Mouse (Mus musculus): ENCODE results near the gene Csnk1g1. TPM values are rescaled to one million over a fixed set of nuclear protein-coding genes. Genes with fewer than 3 reads are reported as not detected.

Gene Csnk1g1
- total RNA-seq, 2 experiments from 2014 or later, result 12.4 to 13.7 TPM

GRCm38 (mm10) chr9:65987021-65987420, 78.3 kb downstream of the Csnk1g1 start:
- intact Hi-C loops (cut with DNase I), result no loop called here
- DNase-seq, result no peak

DNA sequence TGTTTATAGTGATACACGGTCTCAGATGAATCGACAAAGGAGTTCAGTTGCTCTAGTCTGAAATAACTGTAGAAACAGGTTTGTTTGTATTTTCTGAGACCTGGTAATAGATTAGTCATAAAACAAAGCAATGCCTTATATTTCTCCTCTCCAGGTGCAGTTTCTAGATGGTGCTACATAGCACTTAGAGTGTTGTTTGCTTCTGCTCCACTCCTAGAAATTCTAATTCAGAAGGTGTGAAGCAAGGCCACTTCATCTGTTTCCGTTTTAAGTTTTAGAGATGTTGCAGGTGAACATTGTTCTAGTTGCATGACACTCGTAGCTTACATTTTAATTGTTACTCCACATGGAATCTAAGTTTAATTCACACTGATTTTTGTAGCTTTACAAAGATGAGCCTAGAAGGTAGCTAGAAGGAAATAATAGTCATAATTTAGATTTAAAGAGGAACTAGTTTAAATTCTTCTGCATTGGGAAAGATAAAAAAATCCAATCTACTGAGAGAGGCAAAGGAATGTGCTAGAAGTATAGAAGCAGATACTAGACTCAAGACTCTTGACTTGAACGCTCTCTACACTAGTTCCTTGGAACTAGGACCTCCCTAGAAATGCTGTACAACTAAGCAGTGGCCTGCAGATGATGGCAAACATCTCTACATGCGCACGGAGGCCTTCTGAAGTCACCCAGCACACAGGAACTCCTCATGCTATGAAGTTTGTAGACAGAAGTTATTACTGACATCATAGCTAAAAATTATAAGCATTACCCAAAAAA, 87.1 kb downstream of the Csnk1g1 start:
- DNase-seq, result no peak
- intact Hi-C loops (cut with DNase I), result no loop called here

GRCm38 (mm10) chr9:65998965-65999364, 90.2 kb downstream of the Csnk1g1 start:
- no peak for DNase-seq
- intact Hi-C loops (cut with DNase I), result no loop called here

- intact Hi-C loops (cut with DNase I), result loop anchor here (2.0 to 10.0 kb wide), 3 partner anchors 96 to 340 kb away; partner anchors contain the start of genes Csnk1g1, Oaz2 and Trip4
- DNase-seq, result peak; percentile 21 to 47
These were observed 95.7 kb downstream of the Csnk1g1 start for GRCm38 (mm10) chr9:66004380-66004779.

DNA sequence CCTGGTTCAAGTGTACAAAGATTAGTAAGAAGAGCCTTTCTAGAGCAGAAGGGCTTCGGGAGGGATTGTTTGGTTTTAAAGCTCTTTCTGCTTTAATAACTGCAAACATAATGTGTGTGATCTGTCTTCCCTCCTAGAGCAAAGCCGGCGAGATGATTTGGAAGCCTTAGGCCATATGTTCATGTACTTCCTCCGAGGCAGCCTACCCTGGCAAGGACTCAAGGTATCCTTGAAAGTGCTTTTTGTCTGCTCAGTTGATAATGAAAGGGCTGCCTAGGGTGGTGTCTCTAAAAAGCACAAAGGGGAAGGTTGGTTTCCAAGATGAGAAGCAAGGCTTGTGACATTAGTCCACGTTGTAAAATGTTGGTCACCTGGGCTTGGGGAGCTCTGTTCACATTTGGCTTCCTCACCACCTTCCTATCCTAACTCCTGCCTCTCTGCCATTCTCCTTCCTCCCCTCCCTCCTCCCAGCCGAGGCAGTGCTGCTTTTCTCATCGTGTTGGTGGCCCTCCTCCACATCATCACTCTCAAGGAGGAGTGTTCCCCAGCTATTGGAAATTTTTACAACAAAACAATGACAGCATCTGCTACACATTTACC, 99.0 kb downstream of the Csnk1g1 start:
- intact Hi-C loops (cut with DNase I), result loop anchor here (10.0 kb wide), 2 partner anchors 313 to 343 kb away; partner anchors contain the start of gene Oaz2
- DNase-seq, result no peak

GRCm38 (mm10) chr9:66020601-66021000, 111.9 kb downstream of the Csnk1g1 start:
- no peak for DNase-seq

GRCm38 (mm10) chr9:66038082-66038481, 129.4 kb downstream of the Csnk1g1 start:
- DNase-seq, result no peak
- intact Hi-C loops (cut with DNase I), result no loop called here

More at GRCm38 (mm10) chr9:66020601-66021000, 111.9 kb downstream of the Csnk1g1 start:
- intact Hi-C loops (cut with DNase I), result no loop called here

- no peak for DNase-seq
- intact Hi-C loops (cut with DNase I), result no loop called here
These were observed 129.9 kb downstream of the Csnk1g1 start for GRCm38 (mm10) chr9:66038581-66038980.

GRCm38 (mm10) chr9:66039290-66039689, 130.6 kb downstream of the Csnk1g1 start:
- intact Hi-C loops (cut with DNase I), result no loop called here
- DNase-seq, result no peak

DNA sequence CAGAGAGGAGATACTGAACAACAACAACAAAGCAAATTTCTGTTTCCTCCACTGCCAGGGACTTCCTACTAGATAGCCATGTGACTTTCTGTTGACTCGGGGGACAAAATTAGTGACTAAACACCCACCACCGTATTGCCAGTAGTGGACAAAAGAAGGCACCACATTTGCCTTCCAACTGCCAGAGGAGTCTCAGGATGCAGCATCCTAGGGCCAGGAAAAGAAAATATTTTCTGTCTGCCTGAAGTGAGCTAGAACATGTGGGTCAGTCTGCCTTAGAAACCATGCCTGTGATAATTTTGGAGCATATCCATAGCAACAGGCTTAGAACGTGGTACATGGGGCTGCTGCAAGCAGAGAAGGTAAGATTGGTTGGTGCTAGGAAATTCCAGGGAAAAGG, 132.1 kb downstream of the Csnk1g1 start:
- no peak for DNase-seq
- intact Hi-C loops (cut with DNase I), result no loop called here

GRCm38 (mm10) chr9:66042331-66042730, 133.6 kb downstream of the Csnk1g1 start:
- DNase-seq, result no peak
- intact Hi-C loops (cut with DNase I), result no loop called here

GRCm38 (mm10) chr9:66043241-66043640, 134.5 kb downstream of the Csnk1g1 start:
- intact Hi-C loops (cut with DNase I), result no loop called here
- DNase-seq, result no peak

DNA sequence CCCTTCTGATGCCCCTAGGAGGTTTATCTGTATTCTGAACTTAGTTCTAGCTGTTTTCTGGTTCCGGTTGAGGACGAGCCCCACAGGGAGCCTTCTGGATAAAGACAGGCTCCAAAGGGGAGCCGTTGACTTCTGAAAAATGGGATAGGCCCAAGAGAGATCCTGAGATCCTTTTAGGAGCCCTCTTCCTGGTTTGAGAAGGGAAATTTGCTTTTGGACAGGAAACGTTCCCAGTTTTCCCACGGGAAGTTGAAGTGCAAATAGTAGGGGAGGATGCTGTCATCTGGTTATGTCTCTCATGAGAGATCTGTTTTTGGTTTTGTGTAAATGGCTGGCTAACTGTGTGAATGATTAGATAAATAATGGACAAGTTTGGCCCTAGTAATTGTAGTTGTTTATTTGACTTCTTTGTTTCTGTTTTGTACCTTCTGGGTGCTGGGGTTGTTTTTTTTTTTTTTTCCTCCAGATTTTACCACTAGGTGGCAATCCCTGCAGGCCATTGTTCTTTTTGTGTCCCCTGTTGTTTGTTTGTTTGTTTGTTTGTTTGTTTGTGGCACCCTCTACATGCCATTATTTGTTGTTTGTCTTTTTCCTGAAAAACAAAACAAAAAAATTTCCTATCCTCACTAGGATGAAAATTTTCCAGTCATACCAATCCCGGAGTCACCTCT, 141.3 kb downstream of the Csnk1g1 start:
- intact Hi-C loops (cut with DNase I), result no loop called here
- no peak for DNase-seq

DNA sequence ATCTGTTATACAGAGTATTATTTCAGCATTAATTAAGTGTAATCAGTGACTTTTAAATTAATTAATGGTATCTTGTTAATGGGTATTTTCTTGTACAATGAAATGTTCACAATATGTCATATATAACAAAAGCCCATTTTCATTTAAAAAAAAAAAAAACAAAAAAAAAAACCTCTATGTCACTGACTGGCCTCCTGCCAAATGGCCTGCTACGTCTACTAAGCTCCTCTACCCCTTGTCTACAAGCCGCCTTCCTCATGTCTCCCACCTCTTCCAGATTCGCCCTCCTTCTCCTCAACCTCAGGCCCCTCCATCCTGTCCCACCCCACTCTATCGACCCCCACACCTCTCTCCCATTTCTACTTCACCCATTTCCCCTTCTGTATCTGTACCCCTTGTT, 142.8 kb downstream of the Csnk1g1 start:
- intact Hi-C loops (cut with DNase I), result no loop called here
- no peak for DNase-seq

- no peak for DNase-seq
- intact Hi-C loops (cut with DNase I), result no loop called here
These were observed 144.0 kb downstream of the Csnk1g1 start for GRCm38 (mm10) chr9:66052731-66053130.

GRCm38 (mm10) chr9:66053620-66054019, 144.9 kb downstream of the Csnk1g1 start:
- intact Hi-C loops (cut with DNase I), result no loop called here
- no peak for DNase-seq

DNA sequence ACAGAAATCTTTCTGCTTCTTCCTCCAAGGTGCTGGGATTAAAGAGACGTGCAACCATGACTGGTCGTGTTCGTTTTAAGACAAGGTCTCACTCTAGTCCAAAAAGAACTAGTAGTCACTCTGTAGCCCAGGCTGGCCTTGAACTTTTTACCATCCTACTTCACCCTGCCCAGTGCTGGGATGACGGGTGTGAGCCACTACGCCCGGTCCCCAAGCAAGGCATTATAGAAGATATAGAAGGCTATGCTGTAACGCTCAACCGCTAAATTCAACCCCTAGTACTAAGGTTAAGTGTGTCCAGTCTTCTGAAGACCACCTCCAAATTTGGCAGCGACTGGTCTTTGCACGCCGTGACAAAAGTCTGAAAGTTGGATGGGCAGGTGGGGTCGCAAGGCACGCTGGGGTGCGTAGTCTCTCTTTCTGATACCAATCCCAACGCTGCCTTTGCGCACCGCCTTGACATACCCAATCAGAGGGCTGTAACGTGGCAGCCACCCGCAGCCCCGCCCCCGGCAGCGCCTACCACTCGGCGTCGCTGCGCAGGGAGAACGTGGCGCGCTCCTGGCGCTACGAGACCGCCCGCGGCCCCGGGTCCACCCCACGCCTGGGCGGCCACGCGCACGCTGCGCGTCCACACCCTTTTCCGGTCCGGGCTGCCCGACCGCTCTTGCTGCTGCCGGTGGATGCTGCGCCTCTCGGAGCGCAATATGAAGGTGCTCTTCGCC, 151.0 kb downstream of the Csnk1g1 start, which contains the start of gene Ppib:
Gene Ppib, plus strand, starts transcription at position 640 of the 725 bp plus-strand sequence.
- intact Hi-C loops (cut with DNase I), result loop anchor here (2.0 kb wide), 1 partner anchor 65 kb away; no protein-coding TSS in a partner anchor
- DNase-seq, result peak; percentile 99

DNA sequence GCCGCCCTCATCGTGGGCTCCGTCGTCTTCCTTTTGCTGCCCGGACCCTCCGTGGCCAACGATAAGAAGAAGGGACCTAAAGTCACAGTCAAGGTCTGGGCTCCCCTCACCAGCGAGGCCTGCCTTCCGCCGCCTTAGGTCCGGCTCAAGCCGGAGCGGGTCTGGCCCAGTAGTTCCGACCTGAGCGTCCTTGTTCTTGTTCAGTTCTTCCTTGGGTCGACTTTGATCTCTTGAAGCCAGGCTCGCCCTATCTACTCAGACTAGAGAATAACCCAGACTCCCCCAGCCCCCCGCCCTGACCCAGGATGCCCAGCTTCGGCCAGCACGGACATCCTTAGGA, 151.6 kb downstream of the Csnk1g1 start:
- DNase-seq, result no peak
- intact Hi-C loops (cut with DNase I), result loop anchor here (2.0 kb wide), 1 partner anchor 65 kb away; no protein-coding TSS in a partner anchor

DNA sequence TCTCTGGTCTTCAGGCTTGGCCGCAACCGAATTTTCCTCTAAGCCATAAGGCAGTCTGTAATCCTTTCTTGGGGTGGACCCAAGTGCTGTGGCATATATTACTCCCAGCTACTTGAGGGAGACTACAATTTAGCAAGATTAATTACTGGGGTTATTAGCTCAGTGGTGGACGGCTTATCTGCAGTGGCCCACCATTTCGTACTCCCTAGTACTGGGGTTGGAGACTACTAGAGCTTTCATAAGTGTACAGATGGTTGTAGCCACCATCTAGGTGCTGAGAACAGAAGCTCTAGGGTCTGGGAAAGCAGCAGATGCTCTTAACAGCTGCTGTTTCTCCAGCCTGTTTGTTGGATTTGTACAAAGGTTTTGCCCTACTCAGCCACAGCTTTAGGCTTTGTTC, 152.3 kb downstream of the Csnk1g1 start:
- no peak for DNase-seq
- intact Hi-C loops (cut with DNase I), result loop anchor here (2.0 kb wide), 1 partner anchor 64 kb away; no protein-coding TSS in a partner anchor

GRCm38 (mm10) chr9:66061656-66062055, 152.9 kb downstream of the Csnk1g1 start:
- intact Hi-C loops (cut with DNase I), result loop anchor here (2.0 kb wide), 1 partner anchor 63 kb away; no protein-coding TSS in a partner anchor
- DNase-seq, result no peak

All from heart, postnatal 14 days (tissue).